Mouse (Mus musculus): ENCODE measurements around the gene Hsph1. TPM values are rescaled to one million over a fixed set of nuclear protein-coding genes. Genes with fewer than 3 reads are reported as not detected.

Hsph1 gene
- total RNA-seq, 2 experiments from 2014 or later = 326 to 347 TPM

GRCm38 (mm10) chr5:149642783-149643509, 6.8 kb upstream of the Hsph1 start:
- no peak for DNase-seq (ENCODE audit: extremely low spot score in 1 of 2, low spot score in 1 of 2)

- DNase-seq (ENCODE audit: extremely low spot score in 1 of 2, low spot score in 1 of 2) = no peak
These were observed 6.2 kb upstream of the Hsph1 start for GRCm38 (mm10) chr5:149642366-149642765.

DNA sequence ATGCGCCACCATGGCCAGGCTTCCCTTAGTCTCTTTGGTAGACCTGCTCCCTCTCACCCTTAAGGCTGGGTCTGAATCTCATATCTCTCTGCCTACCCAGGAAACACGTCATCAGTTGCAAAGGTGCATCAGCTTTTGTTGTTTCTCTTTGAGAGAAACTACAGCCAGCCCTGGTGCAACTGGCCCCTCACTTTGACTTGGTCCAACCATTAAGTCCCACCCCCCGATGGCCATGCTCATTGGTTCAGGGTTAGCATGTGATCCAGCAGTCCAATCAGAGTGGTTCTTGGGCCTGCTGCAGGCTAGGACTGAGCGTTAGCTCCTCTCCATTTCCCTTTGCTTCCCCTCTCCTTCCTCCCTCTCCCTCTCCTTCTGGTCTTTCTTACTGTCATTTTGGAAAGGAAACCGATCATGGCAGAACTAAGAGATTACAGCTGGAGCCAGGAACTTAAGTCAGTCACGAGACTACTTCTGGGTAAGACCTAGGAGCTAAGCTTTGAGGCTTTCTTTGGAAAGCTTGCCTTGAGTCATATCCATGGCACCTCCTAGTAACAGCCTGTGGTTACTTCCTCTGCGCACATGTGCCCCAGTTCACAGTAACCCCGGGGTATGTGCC, 5.2 kb upstream of the Hsph1 start:
- no peak for DNase-seq (ENCODE audit: extremely low spot score in 1 of 2, low spot score in 1 of 2)

DNA sequence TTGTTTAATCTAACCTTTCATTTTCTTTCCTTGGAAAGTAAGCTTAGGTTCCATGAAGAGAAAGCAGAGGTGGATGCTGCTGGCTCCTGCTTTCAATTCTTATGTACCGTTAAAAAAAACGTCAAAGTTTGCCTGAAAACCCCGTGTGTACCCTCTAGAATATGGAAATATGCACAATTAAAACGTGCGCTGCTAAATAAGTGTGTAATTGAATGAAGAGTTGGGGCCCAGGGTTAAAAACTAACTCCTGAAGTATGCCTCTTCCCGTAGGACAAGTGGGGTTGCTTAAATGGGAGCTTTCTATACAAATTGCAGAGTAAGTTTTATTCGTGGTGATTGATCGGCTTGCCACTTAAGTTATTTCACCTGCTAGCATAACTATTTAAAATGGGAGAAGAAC, 1.1 kb upstream of the Hsph1 start:
- no peak for DNase-seq (ENCODE audit: extremely low spot score in 1 of 2, low spot score in 1 of 2)

DNA sequence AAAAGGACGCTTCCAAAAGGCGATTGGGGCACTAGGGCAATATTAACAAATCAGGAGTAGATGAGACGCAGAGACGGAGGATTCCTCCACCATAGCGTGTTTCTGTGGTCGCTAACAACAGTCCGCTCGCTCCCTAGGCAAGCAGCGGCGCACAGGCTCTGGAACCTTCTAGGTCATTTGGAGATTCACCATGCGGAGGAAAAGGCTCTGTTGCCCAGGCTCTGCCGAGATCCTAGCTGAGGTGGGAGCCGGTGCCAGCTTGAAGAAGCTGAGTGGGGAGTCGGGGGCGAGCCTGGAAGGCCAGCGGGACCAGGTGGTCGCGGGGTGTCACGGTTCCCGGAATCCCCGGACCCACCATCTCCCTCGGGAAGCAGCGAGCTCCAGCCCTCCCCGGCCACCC, 620 bp downstream of the Hsph1 start:
- no peak for DNase-seq (ENCODE audit: extremely low spot score in 1 of 2, low spot score in 1 of 2)

GRCm38 (mm10) chr5:149634409-149635035, 1.7 kb downstream of the Hsph1 start:
- DNase-seq (ENCODE audit: extremely low spot score in 1 of 2, low spot score in 1 of 2) = no peak

- no peak for DNase-seq (ENCODE audit: extremely low spot score in 1 of 2, low spot score in 1 of 2)
These were observed 10.6 kb downstream of the Hsph1 start for GRCm38 (mm10) chr5:149625547-149625946.

GRCm38 (mm10) chr5:149623815-149624675, 12.1 kb downstream of the Hsph1 start:
- no peak for DNase-seq (ENCODE audit: extremely low spot score in 1 of 2, low spot score in 1 of 2)

GRCm38 (mm10) chr5:149622644-149623043, 13.5 kb downstream of the Hsph1 start:
- no peak for DNase-seq (ENCODE audit: extremely low spot score in 1 of 2, low spot score in 1 of 2)

GRCm38 (mm10) chr5:149622152-149622551, 14.0 kb downstream of the Hsph1 start:
- DNase-seq (ENCODE audit: extremely low spot score in 1 of 2, low spot score in 1 of 2) = no peak

- DNase-seq (ENCODE audit: extremely low spot score in 1 of 2, low spot score in 1 of 2) = no peak
These were observed 18.3 kb downstream of the Hsph1 start for GRCm38 (mm10) chr5:149617776-149618425.

DNA sequence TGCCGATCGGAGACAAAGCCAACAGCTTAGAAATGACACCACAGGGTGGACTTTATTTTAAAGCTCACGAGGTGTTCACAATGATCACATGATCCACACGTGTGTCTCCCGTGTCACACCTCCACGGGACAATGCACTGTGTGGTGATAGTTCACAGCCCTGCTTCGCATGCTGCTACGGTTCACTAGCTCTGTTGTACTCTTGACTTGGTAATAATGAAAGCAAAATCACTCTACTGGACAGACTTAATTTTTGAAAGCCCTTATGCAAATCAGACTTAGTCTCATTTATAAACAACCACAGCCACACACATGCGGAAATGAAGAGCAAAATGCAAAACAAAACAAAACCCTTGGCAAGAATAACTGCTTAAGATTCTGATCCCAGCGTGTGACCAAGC, 19.4 kb downstream of the Hsph1 start:
- no peak for DNase-seq (ENCODE audit: extremely low spot score in 1 of 2, low spot score in 1 of 2)

- DNase-seq (ENCODE audit: extremely low spot score in 1 of 2, low spot score in 1 of 2) = no peak
These were observed 20.0 kb downstream of the Hsph1 start for GRCm38 (mm10) chr5:149616138-149616537.

DNA sequence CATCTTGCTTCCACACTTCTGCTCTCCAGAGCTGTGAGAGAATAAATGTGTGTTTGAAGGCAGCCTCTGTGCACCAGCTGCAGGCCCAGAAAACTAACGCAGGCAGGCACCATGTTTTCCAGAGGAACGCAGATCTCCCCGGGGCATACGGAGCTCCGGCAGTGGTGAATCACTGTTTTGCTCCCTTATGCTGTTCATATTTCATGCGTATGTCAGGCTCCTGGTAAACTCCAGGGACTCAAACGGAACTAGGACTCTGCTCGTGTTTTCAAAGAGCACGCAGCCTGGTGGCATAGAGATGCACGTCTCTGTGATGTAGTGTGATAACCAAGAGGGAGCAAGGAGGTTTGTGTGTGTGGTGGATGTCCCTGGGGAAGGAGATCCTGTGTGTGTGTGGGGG, 23.4 kb downstream of the Hsph1 start:
- peak; percentile 22 to 32 for DNase-seq (ENCODE audit: extremely low spot score in 1 of 2, low spot score in 1 of 2)

- DNase-seq (ENCODE audit: extremely low spot score in 1 of 2, low spot score in 1 of 2) = no peak
These were observed 24.0 kb downstream of the Hsph1 start for GRCm38 (mm10) chr5:149612165-149612518.

DNA sequence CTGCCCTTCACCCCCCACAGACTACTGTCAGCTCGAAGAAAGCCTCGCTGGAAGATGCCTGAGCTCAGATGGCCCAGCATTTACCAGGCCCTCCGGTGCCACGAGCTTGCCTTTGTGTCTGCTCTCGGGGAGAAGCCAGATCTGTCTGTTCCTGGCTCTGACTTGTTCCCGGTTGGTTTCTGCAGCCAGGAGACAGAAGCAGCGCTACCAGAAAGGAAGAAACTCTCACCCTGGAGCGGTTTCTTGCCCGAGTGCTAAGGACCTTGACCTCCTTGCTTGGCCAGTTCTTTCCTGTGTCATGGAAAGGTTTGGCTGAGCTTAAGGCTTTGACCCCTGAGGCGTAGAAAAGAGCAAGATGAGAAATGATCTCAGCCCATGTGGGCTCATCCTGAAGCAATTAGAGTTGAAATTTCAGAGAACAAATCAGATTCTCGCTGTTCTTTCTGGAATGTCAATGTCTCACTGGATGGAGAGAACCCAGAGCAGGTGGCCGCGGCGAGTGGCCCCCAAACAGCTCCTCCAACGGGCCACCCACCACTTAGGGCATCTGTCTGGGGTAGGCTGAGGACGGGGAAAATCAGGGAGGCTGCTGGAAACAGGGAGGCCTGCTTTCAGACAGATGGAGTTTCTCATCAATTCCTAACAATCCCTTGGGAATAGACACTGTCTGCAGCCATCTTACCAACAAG, 24.6 kb downstream of the Hsph1 start:
- DNase-seq (ENCODE audit: extremely low spot score in 1 of 2, low spot score in 1 of 2) = no peak

DNA sequence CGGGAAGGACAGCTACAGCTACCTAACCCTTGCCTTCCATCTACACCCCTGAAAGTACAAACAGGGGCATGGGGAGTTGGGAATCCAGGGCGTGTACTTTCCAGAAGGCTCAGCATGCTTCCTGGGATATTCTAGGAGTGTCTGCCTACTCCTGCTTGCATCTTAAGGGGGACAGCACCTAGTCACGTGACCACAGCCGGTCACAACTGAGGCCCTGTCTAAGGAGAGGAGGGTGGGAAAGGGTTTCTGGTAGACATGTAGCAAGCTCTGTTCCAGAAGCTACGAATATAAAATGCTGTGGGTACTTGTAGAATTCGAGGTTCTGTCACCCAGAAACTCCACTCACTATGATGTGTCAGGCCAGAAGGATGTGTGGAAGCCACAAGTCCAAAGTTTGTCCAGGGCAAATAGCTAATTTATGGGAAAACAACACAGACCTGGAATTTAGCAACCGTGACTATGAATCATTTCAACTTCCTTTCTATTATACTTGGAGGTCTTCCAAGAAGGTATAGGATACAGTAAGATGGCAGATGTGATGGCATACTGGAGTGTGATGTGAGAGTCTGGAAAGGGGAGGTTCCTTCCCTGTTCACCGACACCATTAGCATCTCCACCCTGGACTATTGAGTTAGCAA, 29.0 kb downstream of the Hsph1 start:
- DNase-seq (ENCODE audit: extremely low spot score in 1 of 2, low spot score in 1 of 2) = no peak

DNA sequence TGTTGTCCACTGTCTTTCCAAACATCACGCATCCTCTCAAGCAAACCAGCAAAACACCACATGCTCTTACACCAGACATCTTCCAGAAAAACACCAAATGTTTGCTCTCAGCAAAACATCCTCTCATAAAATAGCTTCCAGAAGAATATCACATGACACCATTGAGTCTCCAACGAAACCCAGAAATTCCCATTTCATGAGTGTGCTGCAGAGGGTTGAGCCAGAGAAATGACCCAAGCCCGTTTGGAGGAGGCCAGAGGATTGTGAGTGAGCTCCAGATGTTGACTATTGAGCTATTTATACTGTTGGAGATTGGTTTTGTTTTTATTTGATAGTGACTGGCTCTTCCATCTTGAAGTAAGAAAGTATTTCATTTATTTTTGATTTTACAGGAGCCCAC, 32.9 kb downstream of the Hsph1 start:
- DNase-seq (ENCODE audit: extremely low spot score in 1 of 2, low spot score in 1 of 2) = no peak

DNA sequence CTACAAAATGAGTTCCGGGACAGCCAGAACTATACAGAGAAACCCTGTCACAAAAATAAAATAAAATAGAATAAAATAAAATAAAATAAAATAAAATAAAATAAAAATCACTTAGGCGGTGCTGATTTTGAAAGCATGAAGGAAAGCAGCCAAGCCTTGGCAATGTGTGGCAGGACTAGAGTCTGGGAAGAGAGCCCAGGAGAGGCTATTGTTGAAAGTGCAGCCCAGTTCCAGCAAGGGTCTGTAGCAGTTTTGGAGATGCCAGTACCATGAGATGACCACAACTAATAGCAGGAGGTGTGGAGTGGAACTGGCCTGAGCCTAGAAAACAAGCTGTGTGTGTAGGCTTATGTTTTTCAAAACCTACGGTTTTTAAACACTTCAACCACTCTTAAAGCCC, 34.2 kb downstream of the Hsph1 start:
- no peak for DNase-seq (ENCODE audit: extremely low spot score in 1 of 2, low spot score in 1 of 2)

Measured in layer of hippocampus, postnatal 25 days (tissue).